Mouse (Mus musculus) heart, postnatal 14 days (tissue): ENCODE measurements around the gene Ccdc62. TPM values are rescaled to one million over a fixed set of nuclear protein-coding genes. Genes with fewer than 3 reads are reported as not detected.

Experiments used
- DNase-seq, 2 experiments: peaks; one replicate each; pipeline ENCODE4 v3.0.0; 2021 to 2022
- intact Hi-C: fragments of 180-260 bp; cut with DNase I; formaldehyde crosslinking; loops from one replicate; pipeline ENCODE4 v1.15.1; 2025
- long read RNA-seq, 2 experiments: library from polyadenylated mRNA; stranded (forward); transcript quantifications; one replicate each; pipeline ENCODE4 v2.0.0; 2021
- total RNA-seq, 2 experiments: library from RNA; stranded (reverse); gene quantifications; 2 replicates each; pipeline ENCODE4 v1.2.3; 2021

Ccdc62 gene
- 1 to 10 TPM; 1.7 to 2.2 TPM for total RNA-seq
- long read RNA-seq, experiment 1, partial matches to known transcripts, result 1 of 2 reads
- long read RNA-seq, experiment 1, other reads (novel, unspliced or antisense), result 1 of 2 reads
- long read RNA-seq, experiment 2, result 0 reads

DNA sequence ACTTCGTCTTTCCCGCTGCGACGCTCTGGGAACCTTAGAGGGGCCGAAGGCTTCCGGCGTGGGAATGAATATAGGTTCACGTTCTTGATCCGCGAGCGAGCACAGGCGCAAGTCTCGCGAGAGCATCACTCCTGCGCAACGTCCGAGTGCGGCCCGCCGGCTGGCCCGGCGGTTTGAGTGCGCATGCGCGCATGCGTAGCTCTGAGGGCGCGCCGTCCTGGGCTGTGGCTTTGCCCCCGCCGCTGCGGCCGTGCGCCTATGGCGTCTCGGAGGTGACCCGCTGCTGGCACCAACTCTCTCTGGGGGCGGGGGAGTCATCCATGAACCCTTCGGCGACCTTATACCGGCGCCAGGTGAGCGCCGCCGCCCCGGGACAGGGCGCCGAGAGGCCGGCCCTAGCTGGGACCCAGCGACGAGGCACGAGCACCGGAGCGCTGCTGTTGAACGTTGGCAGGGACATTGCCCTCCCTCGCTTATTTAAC, at the start of gene Ccdc62:
Ccdc62 (plus strand) TSS at position 172 of the 482 bp plus-strand sequence.
- peak; percentile 97 for DNase-seq
- intact Hi-C loops, result no loop called here

DNA sequence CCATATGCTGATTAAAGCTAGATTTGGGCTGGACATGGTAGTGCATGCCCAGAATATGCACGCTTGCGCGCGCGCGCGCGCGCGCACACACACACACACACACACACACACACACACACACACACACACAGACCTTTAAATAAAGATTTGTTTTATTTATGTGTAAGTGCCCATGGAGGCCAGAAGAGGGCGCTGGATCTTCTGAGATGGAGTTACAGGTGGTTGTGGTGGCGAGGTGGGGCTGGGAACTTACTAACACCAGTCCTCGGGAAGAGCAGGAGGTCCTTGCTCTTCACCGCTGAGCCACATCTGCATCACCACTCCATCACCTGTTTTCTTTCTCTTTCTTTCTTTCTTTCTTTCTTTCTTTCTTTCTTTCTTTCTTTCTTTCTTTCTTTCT, 49.7 kb upstream of the Ccdc62 start:
- intact Hi-C loops, result no loop called here
- no peak for DNase-seq

DNA sequence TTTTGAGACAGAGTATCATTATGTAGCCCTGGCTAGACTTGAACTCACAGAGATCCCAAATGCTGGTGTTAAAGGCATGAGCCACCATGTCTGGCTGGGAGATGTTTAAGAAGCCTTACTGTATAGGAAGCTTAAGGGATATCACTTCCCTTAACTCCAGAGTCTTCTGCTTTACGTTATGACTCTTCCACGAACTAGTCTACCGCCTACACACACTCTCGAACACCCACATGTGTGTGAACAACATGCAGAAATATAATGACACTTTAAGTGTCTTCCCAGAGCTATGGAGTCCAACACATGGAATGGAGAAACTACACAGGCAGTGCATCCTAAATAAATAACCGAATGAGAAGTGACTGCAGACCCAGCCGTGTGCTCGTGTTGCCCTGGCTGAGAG, 46.6 kb upstream of the Ccdc62 start:
- intact Hi-C loops, result no loop called here
- DNase-seq, result no peak

DNA sequence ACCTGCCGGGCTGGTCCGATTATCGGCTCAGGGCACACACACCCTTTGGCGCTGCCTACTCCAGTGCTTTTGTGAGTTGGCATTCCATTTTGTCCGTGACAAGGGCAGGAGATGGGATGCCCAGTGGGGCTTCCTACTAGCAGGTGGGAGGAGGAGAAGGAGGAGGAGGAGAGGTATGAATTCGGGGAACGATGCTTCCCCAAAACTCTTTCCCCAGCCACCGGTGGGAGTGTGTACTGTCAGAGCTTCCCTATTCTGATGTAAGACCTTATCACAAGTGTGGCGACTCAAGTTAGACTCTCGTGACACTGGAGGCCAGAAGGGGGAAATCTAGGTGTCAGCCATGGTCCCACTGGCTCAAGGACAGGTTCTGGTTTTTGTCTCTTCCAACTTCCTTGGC, 46.1 kb upstream of the Ccdc62 start:
- intact Hi-C loops, result no loop called here
- no peak for DNase-seq

DNA sequence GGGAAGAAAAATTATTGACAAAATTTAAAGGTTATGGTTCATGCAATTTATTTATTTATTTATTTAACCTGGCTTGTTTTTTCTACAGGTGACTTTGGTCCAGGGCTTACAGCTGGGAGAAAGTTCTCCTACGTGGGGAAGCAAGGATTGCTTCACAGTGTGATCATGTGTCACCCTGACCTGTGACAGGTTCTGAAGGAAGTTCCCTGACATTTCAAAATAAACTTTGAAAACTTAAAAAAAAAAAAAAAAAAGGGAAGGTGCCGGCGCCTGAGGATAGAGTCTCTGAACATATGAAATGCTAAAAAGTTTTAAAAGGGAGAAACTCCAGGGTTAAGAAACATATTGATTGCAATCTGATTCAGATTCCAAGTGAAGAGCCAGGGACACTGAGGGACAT, 44.1 kb upstream of the Ccdc62 start:
- intact Hi-C loops, result loop anchor here (5.0 kb wide), 1 partner anchor 124 kb away; no protein-coding TSS in a partner anchor
- no peak for DNase-seq

DNA sequence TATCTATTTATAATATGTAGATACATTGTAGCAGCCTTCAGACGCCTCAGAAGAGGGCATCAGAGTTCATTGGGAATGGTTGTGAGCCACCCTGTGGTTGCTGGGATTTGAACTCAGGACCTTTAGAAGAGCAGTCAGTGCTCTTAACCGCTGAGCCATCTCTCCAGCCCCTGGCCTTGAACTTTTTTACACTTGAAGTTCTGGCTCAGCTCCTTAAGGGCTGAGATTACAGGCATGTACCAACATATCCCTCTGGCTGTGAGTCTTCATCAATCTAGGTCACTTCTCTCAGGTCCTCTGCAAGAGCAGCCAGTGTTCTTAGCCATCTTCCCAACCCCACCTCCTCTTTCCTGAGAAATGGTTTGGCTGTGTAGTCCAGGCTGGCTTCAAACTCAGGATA, 40.2 kb upstream of the Ccdc62 start:
- intact Hi-C loops, result no loop called here
- no peak for DNase-seq

DNA sequence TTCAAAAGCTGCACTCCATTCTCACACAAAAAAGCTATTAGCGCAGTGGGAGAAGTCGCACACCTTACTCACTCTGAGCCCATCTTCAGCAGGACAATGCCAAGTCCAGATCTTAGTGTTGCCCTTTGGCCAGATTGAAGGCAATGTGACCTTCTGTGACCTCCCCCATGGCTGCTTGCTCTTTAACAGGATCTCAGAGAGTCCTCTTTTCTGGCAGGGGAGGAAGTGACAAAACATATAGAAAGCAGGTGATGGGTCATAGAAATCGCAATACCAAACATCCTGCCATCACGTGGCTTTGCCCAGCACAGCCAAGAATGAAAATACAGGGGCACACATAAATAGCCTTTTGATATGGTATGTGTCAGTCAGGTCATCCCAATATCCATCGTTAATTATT, 39.5 kb upstream of the Ccdc62 start:
- intact Hi-C loops, result no loop called here
- DNase-seq, result no peak

DNA sequence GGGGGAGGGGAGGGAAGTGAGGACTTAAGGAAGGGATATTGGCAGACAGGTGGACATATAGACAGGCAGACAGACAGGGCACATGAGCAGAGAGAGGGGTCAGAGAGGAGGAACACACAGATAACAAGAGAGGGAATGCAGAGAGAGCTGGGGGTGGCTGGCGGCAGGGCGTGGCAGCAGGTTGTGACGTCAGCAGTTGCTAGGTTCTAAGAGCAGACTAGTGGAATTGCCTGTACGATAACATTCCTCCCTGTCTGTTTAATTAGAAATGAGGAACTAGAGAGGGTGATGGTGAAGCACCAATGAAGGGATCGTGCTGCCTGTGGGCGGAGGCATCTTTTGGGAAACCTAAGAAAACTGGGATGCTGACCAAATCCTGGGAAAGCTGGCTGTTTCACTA, 38.8 kb upstream of the Ccdc62 start:
- peak; percentile 11 to 60 for DNase-seq
- intact Hi-C loops, result no loop called here

DNA sequence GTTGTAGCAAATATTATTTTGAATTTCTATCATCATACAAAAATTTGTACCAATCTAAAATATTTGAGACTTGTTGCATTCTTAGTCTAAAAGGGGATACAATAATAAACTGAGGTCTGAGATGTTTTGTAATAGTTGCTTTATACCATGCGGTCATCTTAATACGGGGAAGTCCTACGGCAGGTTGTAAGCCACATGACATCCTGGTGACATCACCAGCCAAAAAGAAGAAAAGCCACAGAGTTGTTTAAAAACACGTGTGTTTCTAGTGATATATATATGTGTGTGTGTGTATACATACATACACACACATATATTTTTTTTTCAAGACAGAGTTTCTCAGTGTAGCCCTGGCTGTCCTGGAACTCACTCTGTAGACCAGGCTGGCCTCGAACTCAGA, 37.0 kb upstream of the Ccdc62 start:
- intact Hi-C loops, result no loop called here
- DNase-seq, result no peak

DNA sequence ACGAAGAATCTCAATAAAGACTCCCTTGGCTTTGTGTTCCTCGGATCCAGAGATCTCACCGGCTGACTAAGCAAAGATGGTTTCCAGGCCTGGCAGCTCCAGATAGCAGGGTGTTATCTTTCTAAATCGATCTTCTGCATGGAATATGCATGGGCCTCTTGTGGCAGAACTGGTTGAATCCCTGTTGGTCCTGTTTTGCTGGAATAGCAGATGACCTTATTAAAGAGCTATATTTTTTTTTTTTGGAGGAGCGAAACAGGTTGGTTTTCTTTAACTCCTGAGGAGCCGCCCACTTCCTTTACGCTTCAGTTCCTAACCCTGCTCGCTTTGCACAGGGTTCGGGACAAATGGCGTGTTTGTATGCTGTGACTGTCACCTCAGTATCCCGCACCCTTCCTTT, 34.1 kb upstream of the Ccdc62 start:
- DNase-seq, result no peak
- intact Hi-C loops, result no loop called here

DNA sequence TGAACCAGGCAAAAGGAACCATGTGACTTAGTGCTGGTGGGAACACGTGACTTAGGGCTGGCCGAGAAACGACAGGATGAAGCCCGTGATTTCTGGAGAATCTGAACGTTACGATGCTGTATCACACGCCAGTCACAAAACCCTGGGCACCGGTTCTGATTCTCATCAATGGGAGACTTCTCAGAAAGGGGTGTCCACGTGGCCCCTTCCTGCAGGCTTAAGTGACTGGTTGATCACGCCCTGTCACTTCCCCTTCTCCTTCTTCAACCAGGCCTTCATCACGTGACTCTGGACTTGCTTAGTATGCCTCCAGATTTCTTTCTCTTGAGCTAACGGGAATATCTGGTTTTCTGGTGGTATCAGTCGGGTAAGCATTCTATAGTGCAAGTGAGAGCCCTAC, 33.1 kb upstream of the Ccdc62 start:
- intact Hi-C loops, result no loop called here
- no peak for DNase-seq

DNA sequence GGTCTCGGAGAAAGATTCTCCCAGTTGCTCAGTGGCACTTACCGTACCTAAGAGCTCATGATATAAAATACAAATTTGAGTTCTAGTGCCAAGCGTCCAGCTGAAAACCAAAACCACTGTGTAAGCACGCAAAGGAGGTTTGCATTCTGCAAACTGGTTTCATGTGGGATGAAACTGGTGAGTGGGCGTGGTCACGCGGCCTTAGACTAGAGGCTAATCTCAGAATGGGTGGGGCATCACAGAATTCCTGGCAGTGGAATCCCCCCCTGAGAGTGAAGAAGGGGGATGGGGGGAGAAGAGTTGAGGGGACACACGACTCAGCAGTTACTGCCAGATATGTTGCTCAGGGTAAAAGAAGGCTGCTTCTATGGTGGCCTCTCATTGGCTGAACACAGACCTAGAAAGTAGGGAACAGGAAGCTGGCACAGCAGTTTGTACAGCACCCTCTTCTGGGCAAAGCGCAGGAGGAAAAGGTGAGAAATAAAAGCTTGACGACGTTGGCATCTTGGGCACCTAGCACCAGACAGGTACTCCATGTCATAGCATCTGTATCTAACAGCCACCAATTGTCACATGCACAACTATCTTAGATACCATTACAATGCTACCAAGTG, 26.3 kb upstream of the Ccdc62 start:
- DNase-seq, result no peak
- intact Hi-C loops, result no loop called here

DNA sequence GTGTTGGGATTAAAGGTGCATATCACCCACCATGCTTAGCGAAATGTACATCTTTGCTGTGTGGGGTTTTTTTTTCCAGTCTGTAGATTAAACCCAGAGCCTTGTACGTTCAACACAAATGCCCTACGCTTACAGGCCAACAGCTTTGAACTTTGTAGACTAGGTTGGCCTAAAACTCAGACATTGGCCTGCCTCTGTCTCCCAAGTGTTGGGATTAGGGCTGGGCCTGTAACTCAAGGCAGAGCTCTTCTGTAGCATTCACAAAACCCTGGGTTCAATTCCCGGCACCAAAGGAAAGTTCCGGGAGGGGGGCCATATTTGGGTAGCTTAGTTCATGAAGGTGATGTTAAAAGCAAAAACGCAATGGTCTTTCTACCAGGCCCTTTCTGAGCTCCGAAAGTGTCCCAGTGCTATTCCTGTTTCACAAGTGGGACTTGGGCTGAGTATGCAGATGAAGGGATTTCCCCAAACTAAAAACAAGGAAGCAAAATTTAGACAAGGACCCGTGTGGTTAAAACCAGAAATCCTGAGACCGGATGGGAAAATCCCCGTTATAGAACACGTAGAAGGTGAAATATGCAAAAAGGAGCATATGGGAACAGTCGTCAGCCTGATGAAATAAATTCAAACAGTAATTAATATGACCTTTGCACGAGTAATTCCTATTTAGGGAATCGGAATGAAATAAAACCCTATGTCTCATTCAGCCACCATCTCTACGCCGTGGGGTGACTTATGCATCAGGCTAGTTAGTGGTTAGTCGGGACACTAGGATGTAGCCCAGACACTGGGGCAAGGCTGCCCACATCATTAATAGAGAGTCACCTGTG, 24.1 kb upstream of the Ccdc62 start:
- DNase-seq, result no peak

DNA sequence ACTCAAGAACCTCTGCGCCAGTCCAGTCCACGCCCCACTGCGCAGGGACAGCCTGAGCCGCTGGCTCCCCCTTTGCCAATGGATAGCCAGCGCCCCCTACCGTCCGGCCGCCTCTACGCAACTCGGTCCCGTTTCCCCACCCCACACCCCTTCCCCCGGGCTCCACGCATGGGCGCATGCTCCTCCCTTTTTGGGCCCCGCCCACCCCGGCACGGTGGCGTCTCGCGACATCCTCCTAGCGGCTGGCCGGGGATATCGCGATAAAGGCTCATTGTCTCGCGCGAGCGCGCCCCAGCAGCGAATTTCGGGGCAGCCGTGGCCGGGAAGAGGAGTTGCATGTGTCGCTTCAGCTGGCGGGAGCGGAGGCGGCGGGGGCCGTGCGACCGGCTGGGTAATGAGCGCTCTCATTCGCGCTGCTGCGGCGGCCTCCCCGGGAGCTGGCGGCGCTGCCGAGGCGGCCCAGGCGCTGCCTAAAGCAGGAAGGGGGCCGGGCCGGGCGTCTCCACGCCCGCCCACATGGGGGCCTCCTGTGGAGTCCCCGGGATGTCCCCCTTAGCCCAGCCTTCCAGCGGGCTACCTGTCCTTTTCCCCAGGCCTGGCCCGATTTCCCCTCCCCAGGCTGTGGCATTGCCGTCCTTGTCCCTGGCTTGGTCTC, 23.4 kb upstream of the Ccdc62 start, which contains the start of gene Denr:
Denr (plus strand) TSS at position 200 of the 655 bp plus-strand sequence.
- intact Hi-C loops, result loop anchor here (2.0 to 5.0 kb wide), 4 partner anchors 80 to 278 kb away; partner anchors contain the start of genes Kntc1 and Rsrc2
- DNase-seq, result peak; percentile 100

More for the DNA sequence above, 24.1 kb upstream of the Ccdc62 start:
- intact Hi-C loops, result loop anchor here (2.0 to 5.0 kb wide), 4 partner anchors 79 to 278 kb away; partner anchors contain the start of genes Kntc1 and Rsrc2

DNA sequence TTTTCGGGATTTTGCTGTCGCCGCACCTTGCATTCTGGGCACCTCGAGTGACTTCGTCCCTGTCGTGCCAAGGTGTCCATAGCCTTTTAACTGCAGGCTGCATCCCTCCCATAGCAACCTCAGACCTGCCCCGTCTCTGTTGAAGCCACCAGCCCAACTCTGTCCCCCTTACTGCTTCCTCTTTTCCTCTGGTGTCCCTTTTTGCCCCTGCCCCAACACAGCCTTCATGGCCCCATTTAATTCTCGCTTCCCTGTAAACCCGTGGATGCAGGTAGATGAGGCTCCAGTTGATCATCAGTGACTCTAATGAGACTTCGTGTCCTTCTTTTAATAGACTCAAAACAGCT, 22.9 kb upstream of the Ccdc62 start:
- intact Hi-C loops, result loop anchor here (2.0 to 5.0 kb wide), 4 partner anchors 80 to 279 kb away; partner anchors contain the start of genes Kntc1 and Rsrc2
- DNase-seq, result no peak

DNA sequence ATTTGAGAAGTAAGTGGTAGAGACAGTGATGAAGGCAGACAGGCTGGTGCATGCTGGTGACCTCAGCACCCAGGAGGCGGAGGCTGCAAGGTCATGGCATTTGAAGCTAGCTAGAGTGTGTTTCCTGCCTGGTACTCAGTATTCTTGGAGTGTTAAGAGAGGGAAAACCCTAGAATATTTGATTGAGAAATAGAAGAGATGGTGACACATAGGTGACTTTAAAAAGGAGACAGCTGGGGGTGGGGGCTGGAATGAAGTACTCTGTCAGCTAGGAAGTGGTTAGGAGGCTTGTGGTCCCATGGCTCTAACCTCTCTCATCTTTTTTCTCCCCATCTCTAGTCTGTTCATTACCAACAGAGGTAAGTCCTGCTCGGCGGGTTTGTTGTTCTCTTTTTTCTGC, 15.6 kb upstream of the Ccdc62 start:
- no peak for DNase-seq
- intact Hi-C loops, result no loop called here

DNA sequence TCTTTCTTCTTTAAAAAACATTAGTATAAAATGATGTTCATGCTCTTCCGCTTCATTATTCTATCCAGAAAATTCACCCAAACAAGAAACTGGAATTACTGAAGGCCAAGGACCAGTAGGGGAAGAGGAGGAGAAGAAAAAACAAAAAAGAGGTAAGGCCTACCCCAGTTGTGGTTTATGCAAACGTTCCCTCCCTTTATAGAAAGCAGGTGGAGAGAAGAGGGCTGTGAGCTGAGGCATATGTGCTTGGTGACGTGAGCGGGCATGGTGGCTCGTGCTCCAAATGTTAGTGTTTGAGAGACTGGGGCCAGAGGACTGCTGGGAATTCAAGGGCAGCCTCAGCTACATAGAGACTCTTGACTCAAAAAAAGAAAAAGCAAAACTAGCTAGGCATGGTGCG, 8.4 kb upstream of the Ccdc62 start:
- intact Hi-C loops, result no loop called here
- no peak for DNase-seq

DNA sequence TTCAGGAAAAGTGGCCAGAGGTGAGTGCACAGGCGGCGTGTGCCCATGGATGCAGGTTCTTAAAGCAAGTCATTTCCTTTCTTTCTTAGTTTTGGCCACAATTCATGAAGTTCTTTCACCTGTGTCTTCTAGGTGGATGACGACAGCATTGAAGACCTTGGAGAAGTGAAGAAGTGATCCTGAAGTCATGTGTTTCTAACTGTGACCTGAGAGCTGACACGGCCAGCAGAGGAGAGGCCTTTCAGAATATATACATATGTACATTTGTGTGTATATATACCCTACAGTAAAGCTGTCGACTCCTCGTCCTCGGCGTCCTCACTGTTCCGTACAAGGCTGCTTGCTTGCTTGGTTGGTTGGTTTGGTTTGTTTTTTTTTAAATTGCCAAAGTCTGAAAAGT, 3.4 kb upstream of the Ccdc62 start, which contains the start of gene Gm43518:
Gm43518 (plus strand) TSS at position 301 of the 400 bp plus-strand sequence.
- no peak for DNase-seq
- intact Hi-C loops, result no loop called here

DNA sequence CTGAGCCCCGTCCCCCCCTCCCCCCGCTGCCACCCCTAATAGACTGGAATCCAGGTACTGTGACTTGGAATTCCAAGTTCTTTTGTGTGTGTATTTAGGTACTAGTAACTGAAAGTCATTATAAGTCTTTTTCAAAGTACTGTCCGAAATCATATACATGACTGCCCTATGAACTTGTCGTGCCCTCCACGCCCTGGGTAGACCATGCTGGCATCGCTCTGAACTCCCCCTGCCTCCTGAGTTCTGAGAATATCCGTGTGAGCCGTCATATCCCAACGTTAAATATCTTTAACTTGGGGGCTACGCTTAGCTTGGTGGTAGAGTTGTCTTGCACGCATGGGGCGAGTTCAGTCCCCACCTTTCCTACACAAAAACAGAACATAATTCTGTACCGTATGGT, 652 bp downstream of the Ccdc62 start:
- DNase-seq, result no peak
- intact Hi-C loops, result no loop called here

DNA sequence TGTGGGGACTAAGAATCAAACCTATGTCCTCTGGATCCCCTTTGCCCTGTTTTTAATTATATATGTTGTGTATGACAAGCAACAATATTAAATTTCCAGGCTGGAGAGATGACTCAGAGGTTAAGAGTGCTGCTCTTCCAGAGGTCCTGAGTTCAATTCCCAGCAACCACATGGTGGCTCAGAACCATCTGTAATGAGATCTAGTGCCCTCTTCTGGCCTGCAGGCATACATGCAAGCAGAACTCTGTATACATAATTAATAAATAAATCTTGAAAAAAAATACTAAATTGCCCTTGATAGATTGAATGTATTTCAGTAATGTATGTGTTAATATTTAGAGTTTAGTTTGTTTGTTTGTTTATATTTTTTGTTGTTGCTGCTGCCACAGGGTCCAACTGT, 2.4 kb downstream of the Ccdc62 start:
- intact Hi-C loops, result no loop called here
- DNase-seq, result no peak

DNA sequence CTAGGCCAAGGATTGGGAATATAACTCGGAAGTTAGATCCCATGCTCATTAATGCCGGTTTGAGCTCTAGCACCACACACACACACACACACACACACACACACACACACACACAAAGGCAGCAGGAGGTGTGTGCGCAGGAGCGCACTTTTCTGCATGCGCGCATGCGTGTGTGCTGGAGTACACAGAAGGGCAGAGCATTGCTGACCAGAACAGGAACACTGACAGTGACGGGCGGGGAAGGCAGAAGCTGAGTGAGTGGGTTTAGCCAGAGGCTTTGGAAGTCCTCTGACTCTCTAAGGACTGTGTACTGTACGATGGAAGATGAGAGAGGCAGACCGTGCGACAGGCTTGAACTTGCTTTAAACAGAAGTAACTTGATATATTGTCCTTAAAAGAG, 3.1 kb downstream of the Ccdc62 start:
- no peak for DNase-seq
- intact Hi-C loops, result no loop called here
